Mouse (Mus musculus) liver, postnatal 0 days (tissue): ENCODE results near the gene Gm4952. TPM values are rescaled to one million over a fixed set of nuclear protein-coding genes. Genes with fewer than 3 reads are reported as not detected.
A peak's percentile ranks its signal among the peaks of the same experiment; 100 is the strongest.

Experiments used
- ATAC-seq: fragments of 200-750 bp; cut with Nextera tagmentation; 2 replicates; pipeline ENCODE4 v1.8.0; 2017; ENCODE audit warnings: mild to moderate bottlenecking, moderate library complexity
- DNase-seq: peaks from one replicate; pipeline ENCODE4 v3.0.0-alpha.2; 2016
- H3K27ac ChIP-seq: fragments of 300-500 bp; sonication (generic); 2 replicates; pipeline ENCODE4 v1.5.1; 2014; ENCODE audit warnings: antibody characterized with exemption, moderate library complexity, mild to moderate bottlenecking, low read depth
- H3K27me3 ChIP-seq: fragments of 300-500 bp; sonication (generic); 2 replicates; pipeline ENCODE4 v1.6.1; 2014; ENCODE audit warnings: low read length, control low read depth, mixed read lengths; ENCODE audit not compliant: insufficient read depth
- H3K36me3 ChIP-seq: fragments of 300-500 bp; sonication (generic); replicated peaks from 2 replicates; pipeline ENCODE4 v1.6.1; 2014; ENCODE audit warnings: mild to moderate bottlenecking, control low read depth, low read length, moderate library complexity, mixed read lengths; ENCODE audit not compliant: insufficient read depth
- H3K4me1 ChIP-seq: fragments of 300-500 bp; sonication (generic); 2 replicates; pipeline ENCODE4 v1.6.1; 2014; ENCODE audit warnings: antibody characterized with exemption, mild to moderate bottlenecking, control low read depth; ENCODE audit not compliant: insufficient read depth
- H3K4me2 ChIP-seq: fragments of 300-500 bp; sonication (generic); 2 replicates; pipeline ENCODE4 v1.6.1; 2014; ENCODE audit warnings: low read depth, mild to moderate bottlenecking, low read length, moderate library complexity, mixed read lengths
- H3K4me3 ChIP-seq: fragments of 300-500 bp; sonication (generic); 2 replicates; pipeline ENCODE4 v1.5.1; 2014; ENCODE audit warnings: low read depth, low read length
- H3K9ac ChIP-seq: fragments of 300-500 bp; sonication (generic); replicated peaks from 2 replicates; pipeline ENCODE4 v1.6.1; 2014; ENCODE audit warnings: mild to moderate bottlenecking, moderate library complexity
- H3K9me3 ChIP-seq: fragments of 300-500 bp; sonication (generic); 2 replicates; pipeline ENCODE4 v1.6.1; 2016; ENCODE audit warnings: mild to moderate bottlenecking, control low read depth, low read length, mixed read lengths
- CTCF ChIP-seq: sonication (generic); IDR thresholded peaks from 2 replicates; pipeline ENCODE4 v1.5.1; 2016; ENCODE audit warnings: antibody characterized with exemption, low read depth
- EP300 ChIP-seq: IDR thresholded peaks from 2 replicates; pipeline ENCODE4 v1.6.1; 2016; ENCODE audit warnings: antibody characterized with exemption, low read depth, mild to moderate bottlenecking
- WGBS: fragments of 180-500 bp; shearing (Covaris S2); extraction: QIAGEN DNeasy Blood & Tissue Kit; methylation state at CpG from one replicate; pipeline ENCODE4 v1.1.7; 2014; ENCODE audit not compliant: insufficient replicate concordance; 5-methylcytosine and 5-hydroxymethylcytosine counted together
- polyA plus RNA-seq: library from polyadenylated mRNA; unstranded; fragments of >200 nt; fragmentation: Nextera tagmentation; extraction: Ambion mirVana; gene quantifications from 2 replicates; pipeline ENCODE4 v1.2.1, GENCODE M21; 2015

Gm4952 gene
- polyA plus RNA-seq, 1 experiment from 2014 or later, result 262 TPM

- TF ChIP-seq EP300 (no peak), CTCF (no peak)
Observed at GRCm38 (mm10) chr19:12570866-12571265, 28.9 kb upstream of the Gm4952 start.

GRCm38 (mm10) chr19:12571687-12572086 is 28.1 kb upstream of the Gm4952 start:
- TF ChIP-seq EP300 (no peak), CTCF (no peak)
- no peak overlapping the region for H3K9ac ChIP-seq
- no peaks in the 10 kb centered on the region for H3K27me3 ChIP-seq
- ATAC-seq, result no peak
- DNase-seq, result no peak
- H3K4me1 ChIP-seq, result peaks cover 10% of the 10 kb centered on the region
- 68% methylated on average over 1 of the region's 1 CpGs for WGBS
- peaks cover 2% of the 10 kb centered on the region; the same call in 1 of the 2 replicates for H3K36me3 ChIP-seq
- H3K27ac ChIP-seq, result no peak overlapping the region
- no peaks in the 10 kb centered on the region for H3K9me3 ChIP-seq
- no peak overlapping the region for H3K4me3 ChIP-seq
- H3K4me2 ChIP-seq, result no peak overlapping the region

More at GRCm38 (mm10) chr19:12570866-12571265, 28.9 kb upstream of the Gm4952 start:
- H3K27me3 ChIP-seq, result no peaks in the 10 kb centered on the region
- ATAC-seq (no peak), DNase-seq (no peak)
- H3K4me2 ChIP-seq, result no peak overlapping the region; the same call in 1 of the 2 replicates
- no peak overlapping the region for H3K9ac ChIP-seq
- H3K27ac ChIP-seq, result no peak overlapping the region
- 53% methylated on average over 2 of the region's 2 CpGs for WGBS
- no peak overlapping the region for H3K4me3 ChIP-seq
- H3K9me3 ChIP-seq, result no peaks in the 10 kb centered on the region
- no peaks in the 10 kb centered on the region for H3K36me3 ChIP-seq
- H3K4me1 ChIP-seq, result peaks cover 10% of the 10 kb centered on the region

- DNase-seq (no peak), ATAC-seq (no peak)
- Histone ChIP-seq H3K9me3 (no peaks in the 10 kb centered on the region), H3K4me2 (peak overlapping the region; percentile 64), H3K4me1 (peaks cover 10% of the 10 kb centered on the region), H3K27me3 (no peaks in the 10 kb centered on the region), H3K36me3 (peaks cover 13% of the 10 kb centered on the region), H3K27ac (peak overlapping the region; percentile 66), H3K9ac (peak overlapping the region; percentile 39; the same call in 1 of the 2 replicates), H3K4me3 (peak overlapping the region; percentile 59)
- TF ChIP-seq CTCF (no peak), EP300 (no peak)
- 61% methylated on average over 1 of the region's 1 CpGs for WGBS
Observed at GRCm38 (mm10) chr19:12572614-12573265, 27.0 kb upstream of the Gm4952 start.

GRCm38 (mm10) chr19:12573266-12574011 is 26.3 kb upstream of the Gm4952 start:
- 9% methylated on average over 14 of the region's 14 CpGs for WGBS
- TF ChIP-seq CTCF (no peak), EP300 (no peak)
- H3K9ac ChIP-seq, result peak overlapping the region; percentile 66

GRCm38 (mm10) chr19:12574012-12574407 is 25.8 kb upstream of the Gm4952 start:
- Histone ChIP-seq H3K27ac (peak overlapping the region; percentile 75), H3K27me3 (no peaks in the 10 kb centered on the region), H3K4me3 (peak overlapping the region; percentile 59), H3K9ac (peak overlapping the region; percentile 66), H3K9me3 (no peaks in the 10 kb centered on the region), H3K4me1 (peaks cover 10% of the 10 kb centered on the region), H3K36me3 (peaks cover 20% of the 10 kb centered on the region), H3K4me2 (peak overlapping the region; percentile 64)
- DNase-seq (peak; percentile 49), ATAC-seq (peak; percentile 28; the same call in 1 of the 2 replicates)
- 8% methylated on average over 5 of the region's 5 CpGs for WGBS
- TF ChIP-seq EP300 (no peak), CTCF (no peak)

More at GRCm38 (mm10) chr19:12573266-12574011, 26.3 kb upstream of the Gm4952 start:
- Histone ChIP-seq H3K4me3 (peak overlapping the region; percentile 59), H3K4me2 (peak overlapping the region; percentile 64), H3K36me3 (peaks cover 20% of the 10 kb centered on the region), H3K9me3 (no peaks in the 10 kb centered on the region), H3K27ac (peak overlapping the region; percentile 75), H3K4me1 (peaks cover 10% of the 10 kb centered on the region), H3K27me3 (no peaks in the 10 kb centered on the region)
- DNase-seq, result peak; percentile 90
- ATAC-seq, result peak; percentile 98

- no peaks in the 10 kb centered on the region for H3K27me3 ChIP-seq
- ATAC-seq (no peak), DNase-seq (no peak)
- WGBS, result 54% methylated on average over 7 of the region's 7 CpGs
- H3K27ac ChIP-seq, result peak overlapping the region; percentile 75
- peaks cover 10% of the 10 kb centered on the region for H3K4me1 ChIP-seq
- peak overlapping the region; percentile 31; the same call in 1 of the 2 replicates for H3K9ac ChIP-seq
- peak overlapping the region; percentile 64 for H3K4me2 ChIP-seq
- H3K36me3 ChIP-seq, result peaks cover 20% of the 10 kb centered on the region
- no peaks in the 10 kb centered on the region for H3K9me3 ChIP-seq
- H3K4me3 ChIP-seq, result peak overlapping the region; percentile 59
- TF ChIP-seq CTCF, result no peak
- TF ChIP-seq EP300, result no peak
Observed at GRCm38 (mm10) chr19:12575107-12575506, 24.7 kb upstream of the Gm4952 start.
